Mouse (Mus musculus): ENCODE data around the gene 1190007I07Rik. TPM values are rescaled to one million over a fixed set of nuclear protein-coding genes. Genes with fewer than 3 reads are reported as not detected.
"Not testable (repeated sequence)": the region's sequence is repeated elsewhere in the genome, so short reads cannot be mapped to it uniquely, and the experiment has no call there.

1190007I07Rik gene
- polyA plus RNA-seq, 3 experiments from 2014 or later: 17.8 to 25.4 (median 23.0) TPM

GRCm38 (mm10) chr10:82629111-82629585, 6.1 kb upstream of the 1190007I07Rik start:
- peak; percentile 7 for ATAC-seq

- not testable (repeated sequence) for ATAC-seq
Measured at GRCm38 (mm10) chr10:82623553-82623932, 515 bp upstream of the 1190007I07Rik start.

- ATAC-seq: peak; percentile 24
Measured at GRCm38 (mm10) chr10:82622235-82622634, 793 bp downstream of the 1190007I07Rik start.

DNA sequence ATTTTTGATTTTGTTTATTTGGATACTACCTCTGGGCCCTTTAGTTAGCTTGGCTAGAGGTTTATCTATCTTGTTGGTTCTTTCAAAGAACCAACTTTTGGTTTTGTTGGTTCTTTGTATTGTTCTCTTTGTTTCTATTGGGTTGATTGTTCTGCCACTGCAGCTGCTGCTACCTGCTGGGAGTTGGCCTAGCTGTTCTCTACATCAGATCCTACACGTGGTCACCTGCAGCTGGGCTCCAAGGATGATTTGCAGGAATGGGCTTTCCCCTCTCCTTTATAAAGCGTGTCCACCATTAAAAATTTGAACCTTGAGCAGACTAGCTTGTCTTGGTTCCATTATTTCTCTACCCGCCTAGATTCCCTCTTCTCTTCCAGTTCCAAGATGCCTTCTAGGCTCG, 28.6 kb downstream of the 1190007I07Rik start:
- ATAC-seq: not testable (repeated sequence)

DNA sequence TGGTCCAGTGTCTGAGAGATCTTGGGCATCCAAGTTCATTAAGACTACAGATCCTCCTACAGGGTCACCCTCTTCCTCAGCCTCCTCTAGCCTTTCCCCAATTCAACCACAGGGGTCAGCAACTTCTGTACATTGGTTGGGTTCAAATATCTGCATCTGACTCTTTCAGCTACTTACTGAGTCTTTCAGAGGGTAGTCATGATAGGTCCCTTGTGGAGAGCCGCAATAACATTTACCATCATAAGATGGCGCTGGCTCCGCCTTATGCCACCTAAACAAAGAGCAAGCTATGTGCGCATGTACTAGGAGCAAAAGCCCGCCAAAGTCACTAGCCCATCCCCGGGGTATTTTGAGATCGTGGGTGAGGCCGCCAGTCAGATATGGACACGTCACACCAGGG, 33.4 kb downstream of the 1190007I07Rik start:
- not testable (repeated sequence) for ATAC-seq

- not testable (repeated sequence) for ATAC-seq
Measured at GRCm38 (mm10) chr10:82571091-82571490, 51.9 kb downstream of the 1190007I07Rik start.

Other genes with a start within 250 kb of the 1190007I07Rik start
- not detected for gene Gm1553, start 130.6 kb downstream of the 1190007I07Rik start, polyA plus RNA-seq (2017; shearing (Covaris generic))
- 10 to 100 TPM; 16.5 to 46.4 (median 17.9) TPM for gene Tdg, start 6.6 kb upstream of the 1190007I07Rik start, polyA plus RNA-seq (2017; shearing (Covaris generic))
- under 1 TPM in 2 of 3 experiments, not detected in 1; 0.48 to 0.71 TPM for gene Glt8d2, start 67.4 kb upstream of the 1190007I07Rik start, polyA plus RNA-seq (2017; shearing (Covaris generic))
- gene Hcfc2, start 72.9 kb upstream of the 1190007I07Rik start, polyA plus RNA-seq (2017; shearing (Covaris generic)): 10 to 100 TPM; 27.9 to 33.4 (median 28.7) TPM
- gene Nfyb, start 140.9 kb upstream of the 1190007I07Rik start, polyA plus RNA-seq (2017; shearing (Covaris generic)): 100 to 1,000 TPM in 1 of 3 experiments, 10 to 100 TPM in 2; 73.0 to 117 (median 87.5) TPM
- gene Txnrd1, start 210.7 kb upstream of the 1190007I07Rik start, polyA plus RNA-seq (2017; shearing (Covaris generic)): 10 to 100 TPM; 17.4 to 35.2 (median 18.9) TPM
- gene Eid3, start 243.4 kb upstream of the 1190007I07Rik start, polyA plus RNA-seq (2017; shearing (Covaris generic)): under 1 TPM; 0.35 to 0.91 (median 0.64) TPM